Mouse (Mus musculus) v-Abl transformed pro-B cells (cell line): ENCODE data around the gene Hnf4a.
"Not testable (repeated sequence)": the region's sequence is repeated elsewhere in the genome, so short reads cannot be mapped to it uniquely, and the experiment has no call there.

Experiments
- in situ Hi-C, 2 experiments: fragments of 400-800 bp; cut with MboI; formaldehyde crosslinking; loops; one replicate each; pipeline ENCODE4 v1.15.1; 2025; ENCODE audit not compliant: unreplicated experiment in 2 of 2

Hnf4a gene

DNA sequence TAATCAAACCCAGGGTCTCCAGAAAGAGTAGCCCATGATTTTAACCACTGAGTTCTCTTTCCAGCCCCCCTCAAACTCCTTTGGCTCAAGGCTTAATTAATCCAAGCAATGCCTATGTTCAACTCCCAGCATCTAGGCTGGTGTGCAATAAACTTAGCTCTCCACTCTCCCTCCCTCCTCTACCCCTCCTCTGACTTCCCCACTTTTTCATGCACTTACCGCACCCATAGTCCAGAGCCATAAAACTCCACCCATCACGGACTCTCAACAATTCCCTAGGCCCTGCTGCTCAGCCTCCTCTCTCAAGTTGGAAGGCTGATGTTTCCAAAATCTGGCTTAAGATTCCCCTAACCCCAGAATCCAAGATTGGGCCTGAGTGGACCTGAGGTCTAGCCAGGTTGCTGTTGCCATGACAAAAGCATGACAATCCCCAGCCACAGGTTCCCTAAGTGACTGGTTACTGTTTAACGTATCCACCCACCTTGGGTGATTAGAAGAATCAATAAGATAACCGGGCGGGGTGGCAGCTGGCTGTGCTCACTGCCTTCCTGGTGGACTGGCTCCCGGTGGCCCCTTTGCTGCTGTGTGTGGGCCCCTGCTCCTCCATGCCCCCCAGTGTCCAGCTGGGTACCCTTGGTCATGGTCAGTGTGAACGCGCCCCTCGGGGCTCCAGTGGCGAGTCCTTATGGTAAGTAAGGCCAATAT, at the start of gene Hnf4a:
Hnf4a (plus strand) TSS at position 509 of the 705 bp plus-strand sequence.
- in situ Hi-C loops, result no loop called here

DNA sequence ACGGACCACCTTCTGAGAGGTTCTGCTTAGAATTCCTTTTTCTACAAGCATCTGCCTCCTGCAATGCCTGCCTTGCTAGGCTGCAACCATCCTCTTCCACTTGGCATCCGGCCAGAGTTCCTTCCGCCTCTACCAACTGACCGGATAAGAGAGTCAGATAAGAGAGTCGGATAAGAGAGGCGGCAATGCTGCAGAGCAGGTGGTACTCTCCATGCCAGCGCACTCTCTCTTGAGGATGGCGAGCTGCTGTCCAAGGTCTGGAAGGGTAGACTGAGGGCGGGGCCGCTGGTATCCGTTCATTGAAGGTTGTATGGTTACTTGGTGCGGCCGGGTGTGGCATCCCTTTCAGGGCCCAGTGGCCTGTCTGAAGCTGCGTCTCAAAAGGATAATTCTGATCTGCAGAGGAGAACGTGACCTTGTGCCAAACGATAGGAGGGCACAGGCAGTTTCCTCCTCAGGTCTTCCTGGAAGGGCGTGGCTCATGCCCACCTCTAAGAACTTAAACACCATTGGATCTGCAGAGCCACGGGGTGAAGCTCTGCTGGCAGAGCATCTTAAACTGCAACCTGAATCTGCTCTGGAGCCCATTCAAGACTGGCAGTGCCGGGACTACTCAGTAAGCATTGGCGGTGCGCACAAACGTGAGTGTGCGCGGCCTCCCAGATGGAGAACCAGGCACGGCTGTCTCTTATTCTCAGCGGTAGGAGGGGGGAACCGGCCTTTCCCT, 47.9 kb upstream of the Hnf4a start:
- in situ Hi-C loops, result no loop called here

DNA sequence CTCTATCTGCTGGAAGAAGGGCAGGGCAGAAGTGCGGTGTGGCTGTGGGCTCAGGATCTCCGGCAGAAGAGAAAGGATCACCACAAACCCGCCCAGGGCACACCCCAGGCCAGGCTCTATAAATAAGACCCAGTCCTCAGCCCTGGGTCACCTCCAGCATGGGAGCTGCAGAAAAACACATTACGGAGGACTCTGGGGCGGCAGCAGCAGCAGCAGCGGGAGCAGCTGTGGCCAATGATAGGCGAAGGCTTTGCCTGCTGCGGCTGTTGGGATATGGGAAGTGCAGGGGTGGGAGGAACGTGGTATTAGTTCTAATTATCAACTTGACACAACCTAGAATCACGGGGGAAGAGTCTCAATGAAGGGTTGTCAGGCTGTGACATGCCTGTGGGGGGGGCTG, 47.2 kb upstream of the Hnf4a start:
- in situ Hi-C loops, result no loop called here

DNA sequence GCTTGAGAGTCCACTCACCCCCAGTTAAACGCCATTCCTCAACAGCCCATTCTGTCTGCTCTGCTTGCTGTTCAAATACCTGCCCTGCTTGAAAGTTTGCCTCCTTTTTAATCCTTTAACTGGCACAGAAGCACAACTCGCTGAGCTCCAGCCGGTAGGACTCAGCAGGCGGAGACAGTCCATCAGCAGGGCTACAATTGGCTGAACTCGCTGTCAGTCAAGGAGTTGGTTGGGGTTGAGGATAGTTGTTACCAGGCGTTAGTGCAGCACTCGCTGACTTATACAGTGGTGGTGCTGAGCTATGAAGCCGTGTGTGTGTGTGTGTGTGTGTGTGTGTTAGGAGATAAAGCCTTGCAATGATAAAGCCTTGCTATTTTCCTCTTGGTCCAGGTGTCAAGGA, 46.0 kb upstream of the Hnf4a start:
- in situ Hi-C loops, result no loop called here

DNA sequence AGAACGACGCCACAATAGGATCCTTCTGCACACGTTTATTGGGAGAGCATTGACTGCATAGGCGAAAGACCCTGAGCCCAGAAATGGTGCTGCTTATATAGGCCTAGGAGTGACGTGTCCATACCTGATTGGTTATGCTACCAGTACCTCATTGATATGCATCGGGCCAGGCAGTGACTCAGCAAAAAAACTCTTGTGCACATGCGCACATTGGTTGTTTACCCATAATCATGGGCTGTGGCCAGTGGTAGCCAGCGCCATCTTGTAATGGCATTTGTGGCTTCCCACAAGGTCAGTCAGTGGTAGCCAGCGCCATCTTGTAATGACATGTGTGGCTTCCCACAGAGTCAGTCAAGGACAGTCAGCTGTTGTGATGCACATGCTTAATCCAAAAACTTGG, 45.3 kb upstream of the Hnf4a start:
- in situ Hi-C loops, result not testable (repeated sequence)

DNA sequence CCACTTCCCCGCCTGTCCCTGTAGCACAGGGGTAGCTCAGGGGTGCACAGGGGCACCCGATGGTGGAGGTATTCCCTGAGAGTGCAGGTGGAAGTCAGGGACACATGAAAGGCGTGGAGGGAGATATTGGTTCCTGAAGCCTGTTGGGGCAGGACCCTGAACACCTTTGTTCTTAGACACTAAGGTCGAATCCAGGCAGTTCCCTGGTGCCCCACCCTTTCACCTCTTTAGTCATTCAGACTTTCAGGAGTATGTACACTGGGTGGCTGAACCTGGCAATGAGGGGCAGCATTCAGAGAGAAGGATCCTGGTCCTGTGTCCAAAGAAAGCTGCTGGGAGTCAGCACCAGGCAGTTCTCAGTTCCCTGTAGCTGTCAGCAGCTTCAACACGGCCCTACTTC, 44.2 kb upstream of the Hnf4a start:
- in situ Hi-C loops, result no loop called here

DNA sequence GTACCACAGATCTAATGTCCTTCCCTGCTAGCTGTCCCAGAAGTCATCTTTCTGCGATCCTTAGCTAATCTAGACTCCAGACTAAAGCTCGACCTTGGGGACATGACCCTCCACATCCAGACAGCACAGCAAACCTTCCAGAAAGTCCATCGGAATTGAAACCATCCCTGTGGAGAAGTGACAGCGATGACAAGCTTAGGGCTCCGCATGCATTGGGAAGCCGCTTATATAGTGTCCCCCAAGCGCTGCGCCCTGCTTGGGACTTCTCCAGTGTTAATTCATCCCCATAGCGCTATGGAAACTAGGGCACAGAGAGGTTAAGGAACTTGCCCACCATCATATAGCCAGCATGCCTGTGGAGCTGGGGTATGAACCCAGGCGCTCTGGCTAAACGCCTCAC, 43.8 kb upstream of the Hnf4a start:
- in situ Hi-C loops, result no loop called here

DNA sequence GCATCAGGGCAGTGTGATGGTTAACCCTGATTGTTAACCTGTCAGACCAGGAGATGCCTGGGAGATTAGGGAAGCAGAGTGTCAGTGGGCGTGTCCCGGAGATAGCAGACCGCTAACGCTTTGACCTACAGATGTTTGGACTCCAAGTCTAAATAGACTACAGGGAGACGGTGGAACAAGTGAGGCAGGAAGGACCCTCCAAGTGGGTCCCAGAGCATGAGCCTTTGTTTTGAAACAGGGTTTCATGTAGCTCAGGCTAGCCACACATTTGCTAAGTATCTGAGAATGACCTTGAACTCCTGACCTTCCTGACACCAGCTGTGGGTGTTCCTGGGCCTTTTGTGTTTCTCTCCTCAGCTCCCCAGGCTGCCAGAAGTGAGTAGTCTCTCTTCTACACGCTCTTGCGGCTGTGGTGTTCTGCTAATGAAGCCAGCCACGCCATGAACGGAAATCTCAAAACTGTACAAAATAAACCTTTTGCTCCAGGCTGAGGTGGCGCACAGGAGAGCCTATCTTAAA, 43.3 kb upstream of the Hnf4a start:
- in situ Hi-C loops, result no loop called here

DNA sequence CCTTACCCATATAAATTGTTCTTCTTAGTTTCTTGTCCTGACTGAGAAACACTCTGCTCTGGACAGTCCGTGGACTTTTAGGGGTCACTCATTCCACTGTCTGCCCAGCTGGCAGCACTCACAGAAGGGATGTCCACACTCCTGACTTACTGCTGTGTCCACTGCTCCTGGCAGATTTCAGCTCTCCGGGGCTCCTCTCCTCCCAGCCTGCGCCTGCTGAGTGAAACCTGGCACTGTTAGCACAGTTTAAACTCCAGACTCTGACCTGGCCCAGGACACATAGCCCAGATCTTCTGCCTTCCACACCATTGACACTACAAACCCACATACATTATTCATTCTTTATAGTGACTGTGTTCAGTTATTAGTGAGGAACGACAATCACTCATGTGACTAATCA, 42.6 kb upstream of the Hnf4a start:
- in situ Hi-C loops, result no loop called here

DNA sequence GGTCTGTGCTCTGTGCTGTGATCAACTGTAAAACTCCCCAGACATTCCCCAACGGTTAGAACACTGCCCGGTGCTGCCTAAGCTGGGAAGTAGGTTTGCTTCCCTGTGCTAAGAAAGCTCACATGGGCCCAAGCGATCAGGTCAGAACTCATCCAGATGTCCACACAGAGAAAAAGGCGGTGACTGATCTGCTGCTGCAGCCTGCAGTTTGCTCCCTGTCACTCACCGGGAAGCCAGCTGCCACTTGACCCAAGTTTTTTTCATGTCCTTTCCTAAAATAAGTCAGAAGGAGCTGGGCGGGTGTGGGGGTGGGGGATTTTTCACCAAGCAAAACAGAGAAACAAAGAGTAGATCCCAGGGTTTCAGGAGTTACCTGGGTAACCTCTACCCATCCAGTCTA, 42.0 kb upstream of the Hnf4a start:
- in situ Hi-C loops, result no loop called here

DNA sequence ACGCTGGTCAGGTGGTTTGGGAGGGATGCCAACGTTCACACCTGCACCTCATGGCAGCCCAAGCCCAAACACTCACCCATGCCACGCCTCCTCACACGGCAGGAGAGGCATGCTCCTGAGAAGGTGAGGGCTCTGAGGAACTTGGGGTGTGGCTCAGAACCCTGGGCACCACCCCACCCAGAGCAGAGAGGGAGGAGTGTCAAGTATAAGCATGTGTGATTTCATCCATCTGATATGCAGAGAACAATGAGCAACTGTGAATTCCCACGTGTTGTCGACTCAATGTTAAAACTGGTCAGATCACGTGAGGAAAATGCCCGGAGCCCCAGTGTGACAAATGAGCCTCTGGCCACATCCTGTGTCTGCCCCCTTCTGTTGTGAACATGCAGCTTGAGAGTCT, 39.8 kb upstream of the Hnf4a start:
- in situ Hi-C loops, result no loop called here

DNA sequence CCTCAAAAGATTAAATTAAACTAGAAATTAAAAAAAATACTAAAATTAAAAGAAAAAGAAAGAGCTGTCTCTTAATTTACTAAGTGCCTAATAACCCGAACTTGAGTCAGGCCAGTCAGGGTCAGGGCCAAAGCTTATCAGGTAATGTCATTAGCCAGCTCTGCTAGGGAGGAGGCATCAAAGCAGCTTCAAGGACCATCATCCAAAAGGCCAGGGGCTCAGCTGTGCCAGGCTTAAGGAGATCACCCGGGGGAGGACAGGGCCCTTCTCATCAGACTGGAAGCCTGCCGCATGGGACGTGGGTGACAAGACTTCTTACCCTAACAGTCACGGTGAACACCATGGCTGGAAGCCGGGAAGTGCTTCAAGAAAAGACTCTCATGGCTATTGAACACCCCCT, 39.0 kb upstream of the Hnf4a start:
- in situ Hi-C loops, result no loop called here

DNA sequence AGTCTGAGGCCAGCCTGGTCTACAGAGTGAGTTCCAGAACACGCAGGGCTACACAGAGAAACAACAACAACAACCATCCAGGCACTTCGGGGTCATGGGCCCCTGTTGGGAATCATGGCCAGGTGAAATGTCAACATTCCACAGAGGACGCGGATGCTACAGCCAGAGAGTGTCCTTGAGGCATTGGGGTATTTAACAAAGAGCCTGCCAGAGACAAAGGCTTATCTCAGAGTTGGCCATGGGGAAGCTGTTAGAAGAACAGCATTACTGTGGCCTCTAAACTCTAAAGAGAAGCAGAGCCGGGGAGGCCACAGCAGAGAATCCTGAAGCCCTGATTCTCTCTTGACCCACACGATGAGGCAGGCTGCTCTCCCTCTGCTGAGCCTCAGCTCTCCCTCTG, 37.7 kb upstream of the Hnf4a start:
- in situ Hi-C loops, result no loop called here

DNA sequence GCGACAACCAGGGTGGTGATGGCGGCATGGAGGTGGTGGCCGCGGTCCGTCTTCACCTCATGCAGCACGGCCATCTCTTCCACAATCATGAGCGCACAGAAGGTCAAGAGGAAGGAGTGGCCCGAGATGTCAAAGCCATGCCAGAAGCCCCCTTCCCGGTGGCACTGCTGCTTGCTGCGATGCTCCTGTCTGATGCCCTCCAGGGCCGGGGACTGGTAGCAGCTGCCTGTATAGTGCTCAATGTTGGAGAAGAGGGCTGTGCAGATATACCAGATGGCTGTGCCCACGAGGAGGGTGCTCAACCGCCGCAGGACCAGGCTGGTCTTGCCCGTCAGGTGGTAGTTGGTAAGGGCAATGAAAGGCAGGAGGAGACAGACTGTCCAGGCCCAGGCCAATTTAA, 36.9 kb upstream of the Hnf4a start:
- in situ Hi-C loops, result no loop called here

DNA sequence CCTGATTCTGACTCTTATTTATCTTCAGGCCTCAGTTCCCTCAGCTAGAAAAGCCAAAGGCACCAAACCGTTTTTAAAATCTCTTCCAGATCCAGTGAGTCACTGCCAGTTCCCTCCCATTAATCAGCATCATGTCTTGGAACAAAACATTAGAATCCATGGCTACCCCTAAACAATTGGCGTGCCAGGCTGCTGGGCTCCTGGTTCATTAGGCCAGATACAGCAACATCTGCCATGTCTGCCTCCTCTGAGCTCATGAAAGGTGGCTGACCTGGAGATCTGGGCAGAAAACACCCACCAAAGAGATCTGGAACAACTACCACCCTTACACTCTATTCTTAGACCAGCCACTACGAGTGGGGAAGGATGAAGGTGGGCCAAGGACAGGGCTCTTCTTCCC, 35.5 kb upstream of the Hnf4a start:
- in situ Hi-C loops, result no loop called here

DNA sequence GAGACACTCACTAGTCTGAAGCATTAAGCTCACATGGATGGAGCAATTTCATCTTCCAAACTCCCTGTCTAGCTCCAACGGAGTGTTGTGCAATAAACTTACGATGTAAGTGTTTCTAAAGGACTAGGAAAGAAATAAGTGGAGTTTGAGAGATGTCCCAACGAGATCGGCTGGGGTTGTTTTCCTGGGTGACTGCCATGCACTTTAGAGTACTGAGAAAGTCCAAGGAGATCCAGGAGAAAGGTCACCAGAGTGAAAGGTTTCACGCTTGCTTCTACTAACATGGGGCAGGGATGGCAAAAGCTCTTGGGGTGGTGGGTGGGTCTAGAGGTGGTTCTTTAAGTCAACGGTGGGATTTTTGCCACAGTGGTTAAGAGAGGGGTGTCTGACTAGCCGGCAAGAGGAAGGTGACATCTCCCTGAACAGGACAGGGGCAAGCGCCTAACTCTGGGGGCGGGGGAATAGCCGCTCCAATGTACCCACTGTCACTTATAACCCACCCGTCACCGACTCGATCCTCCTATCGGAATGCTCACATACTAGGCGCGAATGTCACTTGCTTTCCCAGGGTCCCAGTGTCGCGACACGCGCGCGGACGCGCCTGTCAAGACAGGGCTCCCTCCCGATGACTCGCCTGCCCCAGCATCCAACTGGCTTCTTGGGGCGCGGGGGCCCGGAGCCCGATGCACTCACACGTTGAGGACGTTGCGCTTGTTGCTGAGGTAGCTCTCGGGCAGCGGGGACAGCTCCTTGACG, 34.7 kb upstream of the Hnf4a start:
- in situ Hi-C loops, result no loop called here

DNA sequence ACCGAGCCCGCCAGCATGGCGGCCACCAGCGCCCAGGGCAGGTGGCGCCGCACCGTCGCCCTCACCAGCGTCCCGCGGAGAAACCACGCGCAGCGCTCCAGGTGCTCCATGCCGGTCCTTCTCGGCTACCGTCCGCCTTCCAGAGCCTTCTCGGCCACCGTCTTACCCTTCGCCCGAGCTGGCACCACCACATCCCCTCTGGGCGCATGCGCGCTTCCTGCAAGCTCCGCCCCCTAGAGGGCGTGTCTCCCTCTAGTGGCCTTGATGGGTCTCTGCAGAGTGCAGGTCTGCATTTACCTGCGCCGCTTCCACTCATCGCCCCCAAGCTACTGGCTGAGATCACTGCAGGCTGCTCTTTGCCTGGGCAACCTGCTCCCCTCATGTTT, 34.1 kb upstream of the Hnf4a start, which contains the start of gene Fitm2:
Fitm2 (minus strand) TSS at position 164 of the 386 bp plus-strand sequence.
- in situ Hi-C loops, result no loop called here

DNA sequence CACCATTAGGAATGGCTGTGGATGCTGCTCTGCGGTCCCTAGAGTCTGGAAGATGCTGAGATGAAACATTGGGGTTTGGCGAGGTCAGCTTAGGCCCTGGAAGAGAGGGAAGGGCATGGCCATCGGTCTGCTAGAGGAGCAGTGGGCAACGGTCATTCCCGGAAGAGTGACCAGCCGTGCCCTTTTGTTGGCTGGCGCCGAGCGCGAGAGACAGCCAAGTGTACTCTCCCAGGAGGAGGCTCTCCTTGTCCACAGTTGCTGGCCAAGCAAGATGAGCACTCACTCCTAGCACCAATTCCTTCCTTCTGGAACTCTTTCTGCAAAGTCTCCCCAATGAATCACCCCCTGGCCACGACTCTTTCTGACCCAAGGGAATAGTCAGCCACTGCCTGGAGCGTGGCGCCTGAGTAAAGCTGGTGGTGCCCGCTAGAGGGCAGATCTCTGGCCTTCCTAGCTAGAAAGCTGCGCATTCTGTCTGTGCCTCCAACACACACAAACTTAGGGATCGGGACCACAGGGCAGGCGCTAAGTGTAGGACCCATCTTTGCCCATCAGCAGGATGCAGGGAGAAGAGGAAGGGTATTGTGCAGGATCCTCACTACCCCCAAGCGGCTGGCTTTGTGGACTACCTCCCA, 26.3 kb upstream of the Hnf4a start:
- in situ Hi-C loops, result no loop called here

DNA sequence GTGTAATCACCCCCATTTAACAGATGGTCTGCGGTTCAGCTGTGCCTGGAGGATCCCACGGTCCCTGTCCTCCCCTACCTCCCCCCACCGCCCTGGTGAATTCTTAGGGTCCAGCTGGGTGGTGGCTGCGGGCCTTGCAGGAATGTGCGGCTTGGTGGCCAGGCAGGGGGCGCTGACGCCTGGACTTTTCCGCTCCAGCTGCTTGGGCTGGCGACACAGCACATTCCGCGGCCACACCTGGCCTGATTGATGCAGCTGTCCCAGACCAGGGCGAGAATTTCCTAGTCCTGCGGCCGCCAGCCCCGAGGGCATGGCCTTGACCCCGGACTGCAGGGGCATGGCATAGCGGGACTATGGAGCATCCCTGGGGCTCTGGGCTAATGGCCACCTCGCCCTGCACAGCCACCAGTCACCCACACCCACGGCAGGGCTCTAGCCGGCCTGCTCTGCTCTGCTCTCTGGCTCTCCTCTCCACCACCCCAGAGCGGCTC, 25.0 kb upstream of the Hnf4a start:
- in situ Hi-C loops, result no loop called here

DNA sequence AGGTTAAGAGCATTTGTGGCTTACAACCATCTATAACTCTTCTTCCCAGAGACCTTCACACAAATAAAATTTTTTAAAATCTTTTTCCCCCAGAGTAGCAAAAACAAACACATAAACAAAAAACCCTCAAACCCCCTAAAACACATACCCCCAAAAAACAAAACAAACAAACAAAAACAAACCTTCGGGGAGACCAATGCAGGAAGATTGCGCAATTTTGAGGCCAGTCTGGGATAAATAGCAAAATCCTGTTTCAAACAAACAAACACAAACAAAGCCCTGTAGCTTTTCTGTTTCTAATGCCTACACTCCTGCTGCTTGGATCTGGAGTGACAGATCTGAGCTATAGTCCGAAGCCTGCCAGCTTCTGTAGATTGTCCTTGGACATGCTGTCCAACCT, 19.2 kb upstream of the Hnf4a start:
- in situ Hi-C loops, result no loop called here
